Mouse (Mus musculus) CD4-positive helper T cell, adult 2 months (primary cell): ENCODE measurements around the gene Ints3.

Experiments
- DNase-seq: peaks from one replicate; pipeline ENCODE4 v3.0.0-alpha.2; 2012; ENCODE audit warnings: low read depth, missing footprints, low spot score

The Ints3 gene

GRCm38 (mm10) chr3:90357959-90358358 lies 75.5 kb downstream of the Ints3 start:
- DNase-seq, result no peak

GRCm38 (mm10) chr3:90347847-90348246 lies 85.6 kb downstream of the Ints3 start:
- DNase-seq, result peak; percentile 8

- DNase-seq, result peak; percentile 39
Measured at GRCm38 (mm10) chr3:90342853-90343252, 90.6 kb downstream of the Ints3 start.
